Mouse (Mus musculus) A20 (cell line): ENCODE measurements around the gene Ky.

Source experiments
- DNase-seq: peaks from one replicate; pipeline ENCODE4 v3.0.0-alpha.2; 2011; ENCODE audit warnings: low read depth, low spot score

The Ky gene

GRCm38 (mm10) chr9:102505700-102506585 is at the start of gene Ky:
Ky (plus strand) TSS chr9:102505750.
- DNase-seq = no peak

- DNase-seq = no peak
Measured at GRCm38 (mm10) chr9:102462251-102462650, 43.3 kb upstream of the Ky start.

- DNase-seq = no peak
Measured at GRCm38 (mm10) chr9:102465044-102465443, 40.5 kb upstream of the Ky start.

- no peak for DNase-seq
Measured at GRCm38 (mm10) chr9:102465726-102466125, 39.8 kb upstream of the Ky start.

- DNase-seq = no peak
Measured at GRCm38 (mm10) chr9:102470076-102470819, 35.3 kb upstream of the Ky start.

GRCm38 (mm10) chr9:102477767-102478450 is 27.6 kb upstream of the Ky start:
- no peak for DNase-seq

GRCm38 (mm10) chr9:102478451-102478835 is 27.1 kb upstream of the Ky start:
- no peak for DNase-seq

- peak; percentile 27 for DNase-seq
Measured at GRCm38 (mm10) chr9:102479022-102479421, 26.5 kb upstream of the Ky start.

- no peak for DNase-seq
Measured at GRCm38 (mm10) chr9:102492031-102492795, 13.3 kb upstream of the Ky start.

GRCm38 (mm10) chr9:102493044-102493443 is 12.5 kb upstream of the Ky start:
- DNase-seq = no peak

GRCm38 (mm10) chr9:102493916-102494315 is 11.6 kb upstream of the Ky start:
- DNase-seq = no peak

- DNase-seq = no peak
Measured at GRCm38 (mm10) chr9:102494454-102494853, 11.1 kb upstream of the Ky start.

GRCm38 (mm10) chr9:102495266-102495665 is 10.3 kb upstream of the Ky start:
- no peak for DNase-seq

- DNase-seq = no peak
Measured at GRCm38 (mm10) chr9:102496481-102497041, 9.0 kb upstream of the Ky start.

GRCm38 (mm10) chr9:102497089-102497690 is 8.4 kb upstream of the Ky start:
- DNase-seq = no peak

- no peak for DNase-seq
Measured at GRCm38 (mm10) chr9:102497833-102498430, 7.6 kb upstream of the Ky start.

GRCm38 (mm10) chr9:102498701-102499100 is 6.8 kb upstream of the Ky start:
- DNase-seq = no peak

GRCm38 (mm10) chr9:102499266-102499665 is 6.3 kb upstream of the Ky start:
- no peak for DNase-seq

- DNase-seq = no peak
Measured at GRCm38 (mm10) chr9:102499746-102500145, 5.8 kb upstream of the Ky start.

- DNase-seq = no peak
Measured at GRCm38 (mm10) chr9:102501113-102501512, 4.4 kb upstream of the Ky start.
